Mouse (Mus musculus): Measurements from ENCODE around the gene Memo1. TPM values are rescaled to one million over a fixed set of nuclear protein-coding genes. Genes with fewer than 3 reads are reported as not detected.
A peak's percentile ranks its signal among the peaks of the same experiment; 100 is the strongest.

The Memo1 gene
- total and polyA plus RNA-seq, 3 experiments: 63.1 to 75.3 TPM; not detected in 1

- Histone ChIP-seq H3K9ac (ENCODE audit: control insufficient read depth, low read depth, low read length, poor library complexity, severe bottlenecking) (peak overlapping the region; percentile 69), H3K4me3 (ENCODE audit: control insufficient read depth in 1 of 2, insufficient read depth in 1 of 2, low read depth in 2 of 2, low read length in 2 of 2) (peak overlapping the region; percentile 48 to 49), H3K36me3 (ENCODE audit: control insufficient read depth in 1 of 2, insufficient read depth in 2 of 2, low read length in 2 of 2) (peaks cover 0 to 3% of the 10 kb centered on the region in 2 experiments; a peak in 1 of 4 replicates), H3K79me2 (ENCODE audit: control insufficient read depth, insufficient read depth, low read length, poor library complexity) (no peaks in the 10 kb centered on the region), H3K4me1 (ENCODE audit: control insufficient read depth in 1 of 2, insufficient read depth in 2 of 2, low read length in 2 of 2) (no peaks in the 10 kb centered on the region), H3K9me3 (replicated peaks; ENCODE audit: insufficient read depth, low read length) (no peaks in the 10 kb centered on the region), H3K27me3 (ENCODE audit: control insufficient read depth in 1 of 2, insufficient read depth in 2 of 2, low read length in 2 of 2) (no peaks in the 10 kb centered on the region), H3K27ac (ENCODE audit: control insufficient read depth, low read depth, low read length) (peak overlapping the region; percentile 71)
- DNase-seq (ENCODE audit: low read depth, low spot score): peak; percentile 94
- peak; percentile 42; the same call in 1 of the 2 replicates for TF ChIP-seq TCF12 (IDR thresholded peaks at IDR 0.05; ENCODE audit: low read depth, low read length)
- TF ChIP-seq GATA1 (IDR thresholded peaks at IDR 0.05; ENCODE audit: low read depth, low read length): peak; percentile 65; the same call in 1 of the 2 replicates
- TF ChIP-seq MAZ (IDR thresholded peaks at IDR 0.05; ENCODE audit: low read depth, low read length): no peak
- no peak for TF ChIP-seq BHLHE40 (IDR thresholded peaks at IDR 0.05; ENCODE audit: borderline replicate concordance, low read depth, low read length)
- peak; percentile 61 for TF ChIP-seq NRF1 (IDR thresholded peaks at IDR 0.05; ENCODE audit: insufficient read depth, low read depth, low read length, poor library complexity, severe bottlenecking)
- no peak for TF ChIP-seq UBTF (IDR thresholded peaks at IDR 0.05; ENCODE audit: borderline replicate concordance, insufficient read depth, low read depth, low read length)
- no peak for TF ChIP-seq ZKSCAN1 (IDR thresholded peaks at IDR 0.05; ENCODE audit: low read depth, low read length)
- peak; percentile 50; the same call in 1 of the 2 replicates for TF ChIP-seq TBP (IDR thresholded peaks at IDR 0.05; ENCODE audit: low read depth, low read length)
- TF ChIP-seq CTCF (IDR thresholded peaks at IDR 0.05 in 2 of 3, conservative IDR thresholded peaks at IDR 0.05 in 1 of 3; ENCODE audit: control insufficient read depth in 1 of 3, insufficient read depth in 1 of 3, low read depth in 2 of 3, low read length in 3 of 3, poor library complexity in 1 of 3, severe bottlenecking in 1 of 3): no peak
- no peak for TF ChIP-seq MEF2A (IDR thresholded peaks at IDR 0.05; ENCODE audit: extremely low read depth, insufficient replicate concordance, low read depth, low read length, poor library complexity, severe bottlenecking)
- TF ChIP-seq KAT2A (conservative IDR thresholded peaks at IDR 0.05; ENCODE audit: low read depth, low read length): no peak
- TF ChIP-seq MAFK (IDR thresholded peaks at IDR 0.05; ENCODE audit: borderline replicate concordance, low read depth, low read length): no peak
- peak; percentile 79 for TF ChIP-seq ETS1 (IDR thresholded peaks at IDR 0.05; ENCODE audit: low read depth, low read length)
- TF ChIP-seq CHD1 (IDR thresholded peaks at IDR 0.05; ENCODE audit: low read depth, low read length): no peak
- TF ChIP-seq HCFC1 (IDR thresholded peaks at IDR 0.05; ENCODE audit: low read depth, low read length): peak; percentile 1; the same call in 1 of the 2 replicates
- TF ChIP-seq ZNF384 (IDR thresholded peaks at IDR 0.05; ENCODE audit: low read depth, low read length): no peak
- peak; percentile 40; the same call in 1 of the 2 replicates for TF ChIP-seq POLR2AphosphoS2 (IDR thresholded peaks at IDR 0.05; ENCODE audit: low read length)
- TF ChIP-seq NELFE (IDR thresholded peaks at IDR 0.05; ENCODE audit: low read depth, low read length): peak; percentile 56
- TF ChIP-seq ELF1 (IDR thresholded peaks at IDR 0.05; ENCODE audit: low read depth, low read length): no peak
- 0 out of 2 replicates have a peak, but pooled peaks have one; percentile 30 for TF ChIP-seq MYC (IDR thresholded peaks at IDR 0.05; ENCODE audit: low read depth, low read length)
- peak in 1 of 2 experiments; percentile 50; a peak in 2 of 4 replicates for TF ChIP-seq EP300 (IDR thresholded peaks at IDR 0.05; ENCODE audit: low read depth in 1 of 2, low read length in 2 of 2)
- no peak for TF ChIP-seq E2F4 (IDR thresholded peaks at IDR 0.05; ENCODE audit: borderline replicate concordance, low read depth, low read length)
- no peak for TF ChIP-seq USF2 (IDR thresholded peaks at IDR 0.05; ENCODE audit: borderline replicate concordance in 1 of 2, insufficient read depth in 1 of 2, low read depth in 1 of 2, low read length in 2 of 2)
- TF ChIP-seq SIN3A (IDR thresholded peaks at IDR 0.05; ENCODE audit: low read length): no peak; the same call in 1 of the 2 replicates
- peak; percentile 20 to 76; a peak in 2 of 4 replicates for TF ChIP-seq POLR2A (IDR thresholded peaks at IDR 0.05; ENCODE audit: control insufficient read depth in 1 of 2, insufficient read depth in 1 of 2, low read depth in 1 of 2, low read length in 2 of 2, poor library complexity in 1 of 2)
- TF ChIP-seq CHD2 (IDR thresholded peaks at IDR 0.05; ENCODE audit: low read length): no peak
- no peak for TF ChIP-seq GABPA (IDR thresholded peaks at IDR 0.05; ENCODE audit: low read depth, low read length)
- TF ChIP-seq MXI1 (IDR thresholded peaks at IDR 0.05; ENCODE audit: low read depth, low read length): peak; percentile 62; the same call in 1 of the 2 replicates
- no peak for TF ChIP-seq MYB (IDR thresholded peaks at IDR 0.05; ENCODE audit: low read depth, low read length)
- TF ChIP-seq SMC3 (IDR thresholded peaks at IDR 0.05; ENCODE audit: low read depth, low read length): no peak
Observed at GRCm38 (mm10) chr17:74159443-74159894, 135.9 kb downstream of the Memo1 start.
